Mouse (Mus musculus) embryonic facial prominence, embryonic 11.5 days (tissue): ENCODE data around the gene Rhoa. TPM values are rescaled to one million over a fixed set of nuclear protein-coding genes. Genes with fewer than 3 reads are reported as not detected.
A peak's percentile ranks its signal among the peaks of the same experiment; 100 is the strongest.

Experiments
- ATAC-seq: fragments of 200-750 bp; cut with Nextera tagmentation; replicated peaks from 2 replicates; pipeline ENCODE4 v1.8.0; 2017; ENCODE audit warnings: low read depth; ENCODE audit not compliant: insufficient number of reproducible peaks, low FRiP score, low TSS enrichment
- DNase-seq: peaks from one replicate; pipeline ENCODE4 v3.0.0-alpha.2; 2015; ENCODE audit warnings: low spot score
- H3K27ac ChIP-seq: fragments of 300-500 bp; sonication (generic); replicated peaks from 2 replicates; pipeline ENCODE4 v1.5.1; 2014; ENCODE audit warnings: mild to moderate bottlenecking, low read depth, low read length, control low read depth
- H3K27me3 ChIP-seq: fragments of 300-500 bp; sonication (generic); 2 replicates; pipeline ENCODE4 v1.6.1; 2014; ENCODE audit warnings: mild to moderate bottlenecking, low read length, moderate library complexity, mixed read lengths; ENCODE audit not compliant: control insufficient read depth, insufficient read depth
- H3K36me3 ChIP-seq: fragments of 300-500 bp; sonication (generic); replicated peaks from 2 replicates; pipeline ENCODE4 v1.6.1; 2014; ENCODE audit warnings: low read depth, mild to moderate bottlenecking, low read length, moderate library complexity, mixed read lengths; ENCODE audit not compliant: control insufficient read depth, insufficient read depth
- H3K4me1 ChIP-seq: fragments of 300-500 bp; sonication (generic); 2 replicates; pipeline ENCODE4 v1.6.1; 2014; ENCODE audit warnings: low read length, mixed read lengths; ENCODE audit not compliant: control insufficient read depth, insufficient read depth
- H3K4me2 ChIP-seq: fragments of 300-500 bp; sonication (generic); 2 replicates; pipeline ENCODE4 v1.6.1; 2014; ENCODE audit warnings: low read depth, mild to moderate bottlenecking, control low read depth, low read length, moderate library complexity
- H3K4me3 ChIP-seq: fragments of 300-500 bp; sonication (generic); 2 replicates; pipeline ENCODE4 v1.5.1; 2014; ENCODE audit warnings: low read depth, low read length, control low read depth
- H3K9ac ChIP-seq: fragments of 300-500 bp; sonication (generic); replicated peaks from 2 replicates; pipeline ENCODE4 v1.6.1; 2014; ENCODE audit warnings: mild to moderate bottlenecking, control low read depth, low read length
- H3K9me3 ChIP-seq: fragments of 300-500 bp; sonication (generic); replicated peaks from 2 replicates; pipeline ENCODE4 v1.6.1; 2016; ENCODE audit warnings: mild to moderate bottlenecking, low read length, inconsistent platforms, mixed read lengths; ENCODE audit not compliant: control insufficient read depth
- WGBS: fragments of 180-500 bp; shearing (Covaris S2); extraction: QIAGEN DNeasy Blood & Tissue Kit; methylation state at CpG from one replicate; pipeline ENCODE4 v1.1.7; 2014; 5-methylcytosine and 5-hydroxymethylcytosine counted together
- polyA plus RNA-seq: library from polyadenylated mRNA; unstranded; fragments of >200 nt; fragmentation: Nextera tagmentation; extraction: Ambion mirVana; gene quantifications from 2 replicates; pipeline ENCODE4 v1.2.1, GENCODE M21; 2014

Rhoa gene
- polyA plus RNA-seq, 1 experiment from 2014 or later: 282 TPM

GRCm38 (mm10) chr9:108339886-108340257 lies 33.9 kb downstream of the Rhoa start:
- ATAC-seq (no peak), DNase-seq (no peak)
- Histone ChIP-seq H3K9ac (peak overlapping the region; percentile 82), H3K4me1 (no peaks in the 10 kb centered on the region), H3K27me3 (no peaks in the 10 kb centered on the region), H3K36me3 (peaks cover 2% of the 10 kb centered on the region), H3K9me3 (no peaks in the 10 kb centered on the region), H3K27ac (no peak overlapping the region), H3K4me3 (peak overlapping the region; percentile 70), H3K4me2 (peak overlapping the region; percentile 59)
- 14% methylated on average over 20 of the region's 20 CpGs for WGBS

GRCm38 (mm10) chr9:108340258-108341138 lies 34.6 kb downstream of the Rhoa start:
- Histone ChIP-seq H3K36me3 (no peaks in the 10 kb centered on the region), H3K4me2 (peak overlapping the region; percentile 59), H3K9me3 (no peaks in the 10 kb centered on the region), H3K4me3 (peak overlapping the region; percentile 70), H3K4me1 (no peaks in the 10 kb centered on the region), H3K27ac (no peak overlapping the region), H3K9ac (peak overlapping the region; percentile 82), H3K27me3 (no peaks in the 10 kb centered on the region)
- no peak for ATAC-seq
- WGBS: 62% methylated on average over 10 of the region's 10 CpGs
- DNase-seq: no peak

- Histone ChIP-seq H3K9ac (no peak overlapping the region), H3K4me2 (no peak overlapping the region), H3K27ac (no peak overlapping the region), H3K36me3 (no peaks in the 10 kb centered on the region), H3K27me3 (no peaks in the 10 kb centered on the region), H3K4me1 (no peaks in the 10 kb centered on the region), H3K9me3 (no peaks in the 10 kb centered on the region), H3K4me3 (no peak overlapping the region; the same call in 1 of the 2 replicates)
- 88% methylated on average over 5 of the region's 5 CpGs for WGBS
- DNase-seq: no peak
- ATAC-seq: no peak
Observed at GRCm38 (mm10) chr9:108341139-108341475, 35.2 kb downstream of the Rhoa start.

- ATAC-seq: no peak
- no peak overlapping the region for H3K9ac ChIP-seq
Observed at GRCm38 (mm10) chr9:108341801-108342200, 35.9 kb downstream of the Rhoa start.

GRCm38 (mm10) chr9:108342301-108342831 lies 36.4 kb downstream of the Rhoa start:
- WGBS: 52% methylated on average over 5 of the region's 5 CpGs
- DNase-seq (no peak), ATAC-seq (no peak)
- no peak overlapping the region for H3K4me3 ChIP-seq
- H3K9me3 ChIP-seq: no peaks in the 10 kb centered on the region
- no peaks in the 10 kb centered on the region for H3K4me1 ChIP-seq
- H3K36me3 ChIP-seq: no peaks in the 10 kb centered on the region
- no peak overlapping the region for H3K9ac ChIP-seq
- no peak overlapping the region for H3K4me2 ChIP-seq
- H3K27ac ChIP-seq: no peak overlapping the region
- H3K27me3 ChIP-seq: no peaks in the 10 kb centered on the region

More at GRCm38 (mm10) chr9:108341801-108342200, 35.9 kb downstream of the Rhoa start:
- DNase-seq: no peak
- Histone ChIP-seq H3K36me3 (no peaks in the 10 kb centered on the region), H3K4me3 (no peak overlapping the region), H3K27ac (no peak overlapping the region), H3K9me3 (no peaks in the 10 kb centered on the region), H3K4me1 (no peaks in the 10 kb centered on the region), H3K4me2 (no peak overlapping the region), H3K27me3 (no peaks in the 10 kb centered on the region)

- ATAC-seq: no peak
- Histone ChIP-seq H3K4me3 (no peak overlapping the region), H3K27ac (no peak overlapping the region), H3K9me3 (no peaks in the 10 kb centered on the region), H3K4me1 (no peaks in the 10 kb centered on the region), H3K9ac (no peak overlapping the region), H3K4me2 (no peak overlapping the region), H3K27me3 (no peaks in the 10 kb centered on the region), H3K36me3 (no peaks in the 10 kb centered on the region)
- DNase-seq: no peak
- 90% methylated on average over 3 of the region's 3 CpGs for WGBS
Observed at GRCm38 (mm10) chr9:108343331-108343730, 37.4 kb downstream of the Rhoa start.

GRCm38 (mm10) chr9:108343835-108344234 lies 37.9 kb downstream of the Rhoa start:
- no peak overlapping the region for H3K4me3 ChIP-seq
- no peaks in the 10 kb centered on the region for H3K4me1 ChIP-seq
- no peaks in the 10 kb centered on the region for H3K27me3 ChIP-seq
- DNase-seq: no peak
- H3K4me2 ChIP-seq: no peak overlapping the region
- H3K9ac ChIP-seq: no peak overlapping the region
- no peak for ATAC-seq
- WGBS: 100% methylated on average over 1 of the region's 1 CpGs
- no peak overlapping the region for H3K27ac ChIP-seq
- H3K36me3 ChIP-seq: no peaks in the 10 kb centered on the region
- H3K9me3 ChIP-seq: no peaks in the 10 kb centered on the region

GRCm38 (mm10) chr9:108344471-108344870 lies 38.5 kb downstream of the Rhoa start:
- no peak overlapping the region for H3K4me2 ChIP-seq
- no peaks in the 10 kb centered on the region for H3K27me3 ChIP-seq
- no peak for ATAC-seq
- WGBS: 80% methylated on average over 4 of the region's 4 CpGs
- H3K4me3 ChIP-seq: no peak overlapping the region
- H3K27ac ChIP-seq: no peak overlapping the region
- no peaks in the 10 kb centered on the region for H3K4me1 ChIP-seq
- DNase-seq: no peak
- no peak overlapping the region for H3K9ac ChIP-seq
- no peaks in the 10 kb centered on the region for H3K36me3 ChIP-seq
- no peaks in the 10 kb centered on the region for H3K9me3 ChIP-seq
